Mouse (Mus musculus) embryonic facial prominence, embryonic 15.5 days (tissue): ENCODE measurements around the gene Slc6a12. TPM values are rescaled to one million over a fixed set of nuclear protein-coding genes. Genes with fewer than 3 reads are reported as not detected.

Experiments used
- microRNA-seq: library from miRNA; unstranded; fragments of <30 nt; microRNA quantifications from one replicate; pipeline ENCODE4, GENCODE M21; 2016; ENCODE audit warnings: borderline number of aligned reads
- polyA plus RNA-seq: library from polyadenylated mRNA; unstranded; fragments of >200 nt; fragmentation: Nextera tagmentation; extraction: Ambion mirVana; gene quantifications from 2 replicates; pipeline ENCODE4 v1.2.1, GENCODE M21; 2015

Gene Slc6a12
- polyA plus RNA-seq, 1 experiment from 2014 or later = not detected

Small RNA genes lying within 50 kb of the gene (microRNA-seq; reads per million reads assigned to microRNA genes)
- not detected for gene Gm24855

Other genes starting within 250 kb of the Slc6a12 start
- 11.5 and 14.1 TPM in 2 replicates for gene Mical3, start 212.1 kb upstream of the Slc6a12 start, polyA plus RNA-seq
- gene Pex26, start 159.4 kb upstream of the Slc6a12 start, polyA plus RNA-seq = 11.3 and 12.5 TPM in 2 replicates
- 6.7 and 7.5 TPM in 2 replicates for gene Tuba8, start 132.4 kb upstream of the Slc6a12 start, polyA plus RNA-seq
- gene Usp18, start 97.2 kb upstream of the Slc6a12 start, polyA plus RNA-seq = 3.7 and 5.3 TPM in 2 replicates
- 1.8 and 2.2 TPM in 2 replicates for gene Slc6a13, start 42.8 kb upstream of the Slc6a12 start, polyA plus RNA-seq
- 0.27 and 0.34 TPM in 2 replicates for gene Iqsec3, start 130.6 kb downstream of the Slc6a12 start, polyA plus RNA-seq